ENCODE assay signal across 27 mouse cellular contexts in the genomic region with DNA sequence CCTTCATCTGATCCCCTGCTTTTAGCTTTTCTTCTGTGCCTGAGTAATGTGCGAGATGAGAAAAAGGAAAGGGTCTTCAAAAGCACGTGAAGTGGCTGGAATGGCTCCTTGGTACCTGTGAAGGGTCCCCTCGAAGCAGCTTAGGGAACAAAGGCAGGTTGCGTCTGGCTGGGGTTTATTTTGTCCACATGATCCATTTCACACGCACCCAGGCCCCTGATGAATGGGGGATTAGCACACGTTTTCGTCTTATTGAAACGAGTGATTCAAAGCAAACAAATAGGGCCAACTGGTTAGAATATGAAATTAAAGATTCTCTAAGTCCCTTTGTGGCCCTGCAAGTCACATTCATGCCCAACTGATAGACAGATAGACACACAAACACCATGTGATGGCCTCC.
"Had no signal": no experiment of that assay in that cellular context is flagged by ENCODE, and none has a peak within 500 bp of the region (broad histone marks: within the 10 kb centered on the region; RNA-seq: fewer than 3 reads in every experiment).

No protein-coding gene starts in this region.

- H3K36me3 ChIP-seq: heart, embryonic 10.5 days; heart, embryonic 12.5 days; hindbrain, embryonic 10.5 days; hindbrain, embryonic 12.5 days; intestine, embryonic 15.5 days; limb, embryonic 10.5 days; limb, embryonic 12.5 days; liver, embryonic 13.5 days; liver, embryonic 15.5 days had no signal

- DNase-seq: gastrocnemius, postnatal 14 days; gastrocnemius, postnatal 36 days; heart, adult 11 months; heart, postnatal 10 days; heart, postnatal 4 days; kidney, adult 18-20 months; kidney, adult 8-10 months; kidney, postnatal 10 days; kidney, postnatal 25 days; kidney, postnatal 4 days; liver; liver, embryonic 13.5 days had no signal

- H3K4me1 ChIP-seq: heart, embryonic 10.5 days; heart, embryonic 12.5 days; hindbrain, embryonic 10.5 days; hindbrain, embryonic 12.5 days; intestine, embryonic 15.5 days; limb, embryonic 10.5 days; limb, embryonic 12.5 days; liver, embryonic 13.5 days; liver, embryonic 15.5 days had no signal

- ATAC-seq: hindbrain, embryonic 16.5 days; inflammation-experienced regulatory T-cells, adult 6 months; intestine, embryonic 15.5 days; intestine, postnatal 0 days had no signal

- H3K4me2 ChIP-seq: heart, embryonic 12.5 days; hindbrain, embryonic 12.5 days; hindbrain, embryonic 14.5 days; intestine, embryonic 15.5 days; limb, embryonic 12.5 days; liver, embryonic 11.5 days; liver, embryonic 13.5 days; liver, embryonic 15.5 days had no signal

- H3K4me3 ChIP-seq: heart, embryonic 10.5 days; heart, embryonic 12.5 days; hindbrain, embryonic 10.5 days; hindbrain, embryonic 12.5 days; intestine, embryonic 15.5 days; layer of hippocampus, adult 2 months; left cerebral cortex, adult 2 months; limb, embryonic 10.5 days; limb, embryonic 12.5 days; liver, embryonic 13.5 days; liver, embryonic 15.5 days had no signal

- H3K9me3 ChIP-seq: heart, embryonic 10.5 days; heart, embryonic 12.5 days; hindbrain, embryonic 10.5 days; hindbrain, embryonic 12.5 days; intestine, embryonic 15.5 days; limb, embryonic 10.5 days; limb, embryonic 12.5 days; liver, embryonic 13.5 days; liver, embryonic 15.5 days had no signal

- H3K27ac ChIP-seq: heart, embryonic 10.5 days; hindbrain, embryonic 10.5 days; hindbrain, embryonic 12.5 days; hindbrain, embryonic 14.5 days; intestine, embryonic 15.5 days; layer of hippocampus, adult 2 months; left cerebral cortex, adult 2 months; limb, embryonic 10.5 days; limb, embryonic 12.5 days; liver, embryonic 13.5 days; liver, embryonic 15.5 days had no signal

- H3K9ac ChIP-seq: heart, embryonic 12.5 days; hindbrain, embryonic 12.5 days; hindbrain, embryonic 14.5 days; intestine, embryonic 15.5 days; limb, embryonic 12.5 days; liver, embryonic 13.5 days; liver, embryonic 15.5 days had no signal

- H3K27me3 ChIP-seq: heart, embryonic 12.5 days; hindbrain, embryonic 12.5 days; intestine, embryonic 15.5 days; limb, embryonic 12.5 days; liver, embryonic 13.5 days; liver, embryonic 15.5 days had no signal
